Mouse (Mus musculus) heart, embryonic 12.5 days (tissue): ENCODE data around the gene Stx7. TPM values are rescaled to one million over a fixed set of nuclear protein-coding genes. Genes with fewer than 3 reads are reported as not detected.
A peak's percentile ranks its signal among the peaks of the same experiment; 100 is the strongest.

Source experiments
- ATAC-seq: fragments of 200-750 bp; cut with Nextera tagmentation; 2 replicates; pipeline ENCODE4 v1.8.0; 2017; ENCODE audit warnings: moderate TSS enrichment, moderate library complexity; ENCODE audit not compliant: insufficient number of reproducible peaks, low FRiP score
- H3K27ac ChIP-seq: fragments of 300-500 bp; sonication (generic); 2 replicates; pipeline ENCODE4 v1.5.1; 2016; ENCODE audit warnings: mild to moderate bottlenecking, moderate library complexity; ENCODE audit not compliant: poor library complexity, severe bottlenecking
- H3K27me3 ChIP-seq: fragments of 300-500 bp; sonication (generic); replicated peaks from 2 replicates; pipeline ENCODE4 v1.6.1; 2016; ENCODE audit warnings: mild to moderate bottlenecking, moderate library complexity
- H3K36me3 ChIP-seq: fragments of 300-500 bp; sonication (generic); 2 replicates; pipeline ENCODE4 v1.6.1; 2016; ENCODE audit warnings: mild to moderate bottlenecking, moderate library complexity
- H3K4me1 ChIP-seq: fragments of 300-500 bp; sonication (generic); replicated peaks from 2 replicates; pipeline ENCODE4 v1.6.1; 2016; ENCODE audit warnings: mild to moderate bottlenecking
- H3K4me2 ChIP-seq: fragments of 300-500 bp; sonication (generic); 2 replicates; pipeline ENCODE4 v1.6.1; 2016; ENCODE audit warnings: mild to moderate bottlenecking, moderate library complexity
- H3K4me3 ChIP-seq: fragments of 300-500 bp; sonication (generic); 2 replicates; pipeline ENCODE4 v1.5.1; 2016; ENCODE audit warnings: mild to moderate bottlenecking
- H3K9ac ChIP-seq: fragments of 300-500 bp; sonication (generic); 2 replicates; pipeline ENCODE4 v1.6.1; 2016; ENCODE audit warnings: mild to moderate bottlenecking, moderate library complexity
- H3K9me3 ChIP-seq: fragments of 300-500 bp; sonication (generic); replicated peaks from 2 replicates; pipeline ENCODE4 v1.6.1; 2016; ENCODE audit warnings: mild to moderate bottlenecking, moderate library complexity
- WGBS: fragments of 180-500 bp; shearing (Covaris S2); methylation state at CpG from one replicate; pipeline ENCODE4 v1.1.7; 2016; 5-methylcytosine and 5-hydroxymethylcytosine counted together
- polyA plus RNA-seq: library from polyadenylated mRNA; unstranded; fragments of >200 nt; fragmentation: Nextera tagmentation; extraction: Ambion mirVana; gene quantifications from 2 replicates; pipeline ENCODE4 v1.2.1, GENCODE M21; 2016

Gene Stx7
- polyA plus RNA-seq, 1 experiment from 2014 or later = 86.9 TPM

DNA sequence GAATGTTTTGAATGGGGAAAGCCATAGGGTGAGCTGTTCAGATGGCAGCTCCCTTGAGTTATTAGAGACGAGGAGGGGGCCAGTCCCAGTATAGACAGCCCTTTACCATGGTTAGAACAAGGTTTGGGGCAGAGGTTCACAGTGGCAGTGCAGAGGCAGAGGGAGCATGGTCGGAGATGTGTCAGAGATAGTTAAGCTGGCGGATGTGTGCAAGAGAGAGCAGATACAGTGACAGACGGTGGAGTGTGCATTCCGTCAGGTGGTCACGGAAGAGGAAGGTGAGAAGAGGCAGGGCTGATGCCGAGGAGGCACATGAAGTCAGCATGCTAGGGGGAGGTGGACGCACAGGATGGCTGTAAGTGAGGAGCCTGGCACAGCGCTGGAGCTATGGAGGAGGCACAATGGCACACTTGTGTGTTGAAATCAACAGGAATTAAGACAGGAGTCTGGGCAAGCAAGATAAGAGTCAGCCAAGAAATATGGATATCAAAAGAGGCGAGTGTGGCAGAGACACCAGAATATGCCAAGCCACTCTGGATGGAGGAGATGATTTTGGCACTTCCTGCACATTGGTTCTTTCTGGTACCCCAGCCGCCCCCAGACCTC is 19.0 kb downstream of the Stx7 start:
- no peaks in the 10 kb centered on the region for H3K36me3 ChIP-seq
- ATAC-seq = 0 out of 2 replicates have a peak, but pooled peaks have one; percentile 25
- H3K9me3 ChIP-seq = no peaks in the 10 kb centered on the region
- 0 out of 2 replicates have a peak overlapping the region, but pooled peaks have one; percentile 11 for H3K27ac ChIP-seq
- H3K4me3 ChIP-seq = no peak overlapping the region
- no peaks in the 10 kb centered on the region for H3K27me3 ChIP-seq
- 67% methylated on average over 11 of the region's 11 CpGs for WGBS
- H3K4me1 ChIP-seq = peaks cover 52% of the 10 kb centered on the region
- no peak overlapping the region for H3K4me2 ChIP-seq
- no peak overlapping the region for H3K9ac ChIP-seq

DNA sequence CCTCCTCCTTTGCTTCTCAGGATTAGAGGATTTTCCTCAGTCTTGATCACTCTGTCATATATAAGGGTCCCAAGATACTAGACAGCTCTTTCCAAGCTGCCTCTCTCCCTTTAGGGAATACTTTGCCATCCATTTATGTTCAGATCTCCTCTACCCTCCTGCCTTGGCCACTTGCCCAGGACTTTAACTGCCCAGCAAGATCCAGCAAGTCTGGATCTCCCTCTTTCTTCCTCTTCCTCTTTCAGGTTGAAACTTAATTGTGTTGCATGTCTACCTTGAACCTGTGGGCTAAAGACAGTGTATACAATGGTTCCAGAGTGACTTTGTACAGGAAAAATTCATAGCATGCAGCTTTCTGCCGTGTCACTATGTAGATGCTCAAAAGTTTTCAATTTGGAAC is 19.8 kb downstream of the Stx7 start:
- Histone ChIP-seq H3K4me1 (peaks cover 56% of the 10 kb centered on the region), H3K36me3 (no peaks in the 10 kb centered on the region), H3K4me2 (no peak overlapping the region), H3K27ac (no peak overlapping the region), H3K9ac (no peak overlapping the region), H3K4me3 (no peak overlapping the region), H3K27me3 (no peaks in the 10 kb centered on the region), H3K9me3 (no peaks in the 10 kb centered on the region)
- ATAC-seq = no peak
- 83% methylated on average over 1 of the region's 1 CpGs for WGBS

- no peak overlapping the region for H3K4me3 ChIP-seq
- peaks cover 35% of the 10 kb centered on the region for H3K4me1 ChIP-seq
- no peak overlapping the region for H3K27ac ChIP-seq
- no peaks in the 10 kb centered on the region for H3K27me3 ChIP-seq
- 0 out of 2 replicates have a peak, but pooled peaks cover 2% of the 10 kb centered on the region for H3K36me3 ChIP-seq
- 87% methylated on average over 4 of the region's 4 CpGs for WGBS
- H3K9me3 ChIP-seq = no peaks in the 10 kb centered on the region
- no peak overlapping the region for H3K4me2 ChIP-seq
- no peak for ATAC-seq
- no peak overlapping the region for H3K9ac ChIP-seq
These were observed 22.9 kb downstream of the Stx7 start for GRCm38 (mm10) chr10:24171906-24172459.

GRCm38 (mm10) chr10:24173210-24174001 is 24.3 kb downstream of the Stx7 start:
- WGBS = 37% methylated on average over 10 of the region's 10 CpGs

GRCm38 (mm10) chr10:24190392-24190791 is 41.3 kb downstream of the Stx7 start:
- Histone ChIP-seq H3K4me3 (no peak overlapping the region), H3K4me2 (no peak overlapping the region), H3K9me3 (no peaks in the 10 kb centered on the region), H3K36me3 (peaks cover 29% of the 10 kb centered on the region), H3K4me1 (no peaks in the 10 kb centered on the region), H3K9ac (no peak overlapping the region), H3K27ac (no peak overlapping the region), H3K27me3 (no peaks in the 10 kb centered on the region)
- no peak for ATAC-seq
- 52% methylated on average over 7 of the region's 7 CpGs for WGBS

More at GRCm38 (mm10) chr10:24173210-24174001, 24.3 kb downstream of the Stx7 start:
- Histone ChIP-seq H3K4me2 (no peak overlapping the region), H3K4me3 (no peak overlapping the region), H3K27ac (no peak overlapping the region), H3K4me1 (peaks cover 25% of the 10 kb centered on the region), H3K9ac (no peak overlapping the region; the same call in 1 of the 2 replicates), H3K9me3 (no peaks in the 10 kb centered on the region), H3K36me3 (0 out of 2 replicates have a peak, but pooled peaks cover 2% of the 10 kb centered on the region), H3K27me3 (no peaks in the 10 kb centered on the region)
- ATAC-seq = no peak

- 59% methylated on average over 1 of the region's 1 CpGs for WGBS
- no peak overlapping the region for H3K9ac ChIP-seq
- H3K36me3 ChIP-seq = peaks cover 17% of the 10 kb centered on the region
- no peak for ATAC-seq
- no peaks in the 10 kb centered on the region for H3K27me3 ChIP-seq
- no peaks in the 10 kb centered on the region for H3K4me1 ChIP-seq
- H3K9me3 ChIP-seq = peaks cover 4% of the 10 kb centered on the region; the same call in 1 of the 2 replicates
- no peak overlapping the region for H3K4me2 ChIP-seq
- H3K4me3 ChIP-seq = no peak overlapping the region
- H3K27ac ChIP-seq = no peak overlapping the region
These were observed 42.9 kb downstream of the Stx7 start for GRCm38 (mm10) chr10:24191977-24192376.

- WGBS = 72% methylated on average over 12 of the region's 12 CpGs
- Histone ChIP-seq H3K9ac (no peak overlapping the region), H3K27ac (no peak overlapping the region), H3K9me3 (peaks cover 4% of the 10 kb centered on the region; the same call in 1 of the 2 replicates), H3K36me3 (no peaks in the 10 kb centered on the region), H3K4me1 (no peaks in the 10 kb centered on the region), H3K4me2 (no peak overlapping the region), H3K4me3 (no peak overlapping the region), H3K27me3 (no peaks in the 10 kb centered on the region)
- no peak for ATAC-seq
These were observed 50.2 kb downstream of the Stx7 start for GRCm38 (mm10) chr10:24199303-24199702.

DNA sequence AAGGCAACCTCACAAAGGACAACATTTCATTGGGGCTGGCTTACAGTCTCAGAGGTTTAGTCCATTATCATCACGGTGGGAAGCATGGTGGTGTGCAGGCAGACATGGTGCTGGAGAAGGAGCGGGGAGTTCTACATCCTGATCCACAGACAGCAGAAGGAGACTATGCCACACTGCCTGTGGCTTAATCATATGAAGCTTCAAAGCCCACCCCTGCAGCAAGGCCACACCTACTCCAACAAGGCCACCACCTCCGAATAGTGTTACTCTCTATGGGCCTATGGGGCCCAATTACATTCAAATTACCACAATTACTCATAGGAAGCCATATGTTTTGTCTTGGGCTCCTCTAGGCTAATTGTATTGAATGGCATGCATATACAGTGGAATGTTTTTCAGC is 51.0 kb downstream of the Stx7 start:
- no peak overlapping the region for H3K27ac ChIP-seq
- ATAC-seq = no peak
- no peak overlapping the region for H3K4me3 ChIP-seq
- H3K36me3 ChIP-seq = no peaks in the 10 kb centered on the region
- no peaks in the 10 kb centered on the region for H3K27me3 ChIP-seq
- peaks cover 4% of the 10 kb centered on the region; the same call in 1 of the 2 replicates for H3K9me3 ChIP-seq
- WGBS = 84% methylated on average over 3 of the region's 3 CpGs
- no peak overlapping the region for H3K4me2 ChIP-seq
- H3K9ac ChIP-seq = no peak overlapping the region
- H3K4me1 ChIP-seq = no peaks in the 10 kb centered on the region

DNA sequence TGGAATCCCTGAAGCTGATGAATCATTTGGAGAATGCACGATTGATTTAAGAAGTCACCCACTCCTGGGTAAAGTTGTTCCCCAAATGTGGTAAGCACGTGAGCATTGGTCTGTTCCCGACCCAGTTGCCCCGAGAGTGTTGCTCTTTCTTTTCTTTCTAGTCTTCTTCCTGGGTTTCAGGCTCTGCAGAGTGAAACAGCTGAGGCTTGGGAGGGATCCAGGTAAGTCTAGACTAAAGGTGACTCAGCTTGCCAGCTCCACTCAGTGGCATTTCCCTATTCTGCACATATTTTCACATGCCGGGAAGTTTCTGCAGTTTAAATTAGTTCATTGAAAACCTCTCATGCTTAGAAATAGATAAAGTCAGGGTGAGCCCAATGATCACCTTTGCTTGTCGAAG is 61.0 kb downstream of the Stx7 start:
- ATAC-seq = no peak
- Histone ChIP-seq H3K4me3 (no peak overlapping the region), H3K9ac (no peak overlapping the region), H3K9me3 (no peaks in the 10 kb centered on the region), H3K4me1 (no peaks in the 10 kb centered on the region), H3K27ac (no peak overlapping the region), H3K4me2 (no peak overlapping the region), H3K36me3 (no peaks in the 10 kb centered on the region), H3K27me3 (no peaks in the 10 kb centered on the region)
- 77% methylated on average over 6 of the region's 6 CpGs for WGBS

DNA sequence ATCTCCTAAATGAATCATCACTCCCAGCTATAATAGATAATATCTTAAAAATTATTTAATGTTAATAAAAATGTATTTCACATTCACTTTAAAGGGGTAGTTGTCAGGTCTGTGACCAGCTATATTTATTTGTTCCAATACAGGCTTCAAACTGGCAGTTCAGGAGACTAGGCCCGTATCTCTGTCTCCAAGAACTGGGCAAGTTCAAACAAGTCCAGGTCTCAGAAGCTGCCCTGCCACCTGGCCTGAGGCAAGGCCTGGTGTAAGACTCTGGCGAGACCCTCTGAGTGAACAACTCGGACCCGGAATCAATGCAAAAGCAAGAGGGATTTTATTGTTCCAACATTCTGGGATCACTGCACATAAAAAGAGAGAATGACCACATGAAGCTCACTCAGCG is 64.2 kb downstream of the Stx7 start:
- Histone ChIP-seq H3K9ac (no peak overlapping the region), H3K27me3 (no peaks in the 10 kb centered on the region), H3K36me3 (no peaks in the 10 kb centered on the region), H3K4me1 (peaks cover 7% of the 10 kb centered on the region; the same call in 1 of the 2 replicates), H3K4me2 (no peak overlapping the region), H3K9me3 (no peaks in the 10 kb centered on the region), H3K27ac (no peak overlapping the region), H3K4me3 (no peak overlapping the region)
- WGBS = 81% methylated on average over 5 of the region's 5 CpGs
- ATAC-seq = no peak
